Mouse (Mus musculus): ENCODE measurements around the gene Tmem116. TPM values are rescaled to one million over a fixed set of nuclear protein-coding genes. Genes with fewer than 3 reads are reported as not detected.

Tmem116 gene
- total RNA-seq, 2 experiments from 2014 or later: 7.0 to 8.3 TPM

DNA sequence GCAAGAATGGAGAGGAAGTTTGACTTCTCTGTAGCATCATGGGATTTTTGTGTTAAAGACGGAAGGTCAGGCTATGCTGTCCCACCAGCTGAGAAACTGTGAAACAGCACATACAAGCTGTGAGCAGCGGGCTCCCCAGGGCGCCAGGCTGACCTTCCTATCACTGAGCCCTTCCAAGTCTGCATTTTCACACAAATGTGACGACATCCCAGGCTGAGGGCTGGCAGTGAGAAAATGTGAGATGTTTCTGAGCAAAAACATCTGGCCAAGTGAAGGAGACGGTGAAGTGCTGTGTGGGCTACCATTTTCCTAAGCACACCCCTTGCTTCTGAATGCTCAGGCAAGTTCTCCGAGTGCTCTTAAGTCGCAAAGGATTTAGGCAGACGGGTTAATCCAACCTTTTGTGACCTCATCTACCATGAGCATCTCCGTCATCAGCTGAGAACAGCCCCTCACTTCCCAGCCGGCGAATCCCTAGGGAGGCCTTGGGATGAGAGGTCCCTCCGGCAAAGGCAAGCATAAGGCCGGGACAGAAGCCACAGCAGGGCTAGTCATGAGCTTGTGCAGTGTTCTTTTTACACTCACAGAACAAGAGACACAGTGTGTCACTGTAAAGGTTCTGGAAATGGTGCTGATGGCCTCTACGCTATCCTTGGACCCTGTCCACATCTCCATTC, 74.2 kb downstream of the Tmem116 start:
- DNase-seq: no peak
- Histone ChIP-seq H3K4me3 (no peak overlapping the region), H3K27ac (peak overlapping the region; percentile 48; the same call in 1 of the 2 replicates)
- intact Hi-C loops (cut with DNase I): no loop called here
- no peak for TF ChIP-seq CTCF (IDR thresholded peaks at IDR 0.05)

DNA sequence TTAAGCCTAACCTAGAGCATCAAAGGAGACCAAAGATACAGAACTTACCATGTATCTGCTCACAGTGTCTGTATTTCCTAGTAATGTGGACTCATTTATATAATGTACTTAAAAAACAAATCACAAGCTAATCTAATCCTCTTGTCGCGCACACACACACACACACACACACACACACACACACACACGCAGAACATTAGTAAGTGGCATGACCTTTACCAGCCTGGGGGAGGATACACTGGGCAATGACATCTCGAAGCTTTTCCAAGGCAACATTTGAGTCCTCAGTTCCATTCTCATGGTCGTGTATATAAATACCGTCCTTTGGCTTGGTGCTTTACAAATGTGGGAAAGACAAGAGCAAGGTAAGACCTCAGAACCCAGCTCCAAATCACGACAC, 74.8 kb downstream of the Tmem116 start:
- Histone ChIP-seq H3K27ac (peak overlapping the region; percentile 79), H3K4me3 (no peak overlapping the region)
- TF ChIP-seq CTCF (IDR thresholded peaks at IDR 0.05): no peak
- no peak for DNase-seq
- intact Hi-C loops (cut with DNase I): no loop called here

DNA sequence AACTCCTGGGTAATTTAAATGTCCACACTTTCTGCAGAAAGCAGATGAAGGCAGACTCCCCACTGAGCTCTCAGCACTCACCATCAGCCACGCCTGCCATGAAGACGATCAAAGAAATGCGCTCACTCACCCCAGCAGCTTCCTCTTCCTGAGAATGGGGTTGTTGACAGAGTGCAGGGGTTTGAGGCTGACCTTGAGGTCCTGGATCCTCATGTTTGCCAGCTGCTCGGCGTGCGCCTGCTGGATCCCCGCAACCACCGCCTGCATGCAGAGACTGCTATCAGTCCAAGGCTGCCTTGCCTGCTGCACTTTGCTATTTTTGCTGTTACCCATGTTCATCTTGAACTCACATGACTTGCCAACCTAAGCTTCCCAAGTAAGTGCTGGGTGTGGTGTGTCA, 75.3 kb downstream of the Tmem116 start:
- H3K4me3 ChIP-seq: peak overlapping the region; percentile 4; the same call in 1 of the 2 replicates
- peak; percentile 43 for DNase-seq
- no peak for TF ChIP-seq CTCF (IDR thresholded peaks at IDR 0.05)
- intact Hi-C loops (cut with DNase I): no loop called here
- H3K27ac ChIP-seq: peak overlapping the region; percentile 79

DNA sequence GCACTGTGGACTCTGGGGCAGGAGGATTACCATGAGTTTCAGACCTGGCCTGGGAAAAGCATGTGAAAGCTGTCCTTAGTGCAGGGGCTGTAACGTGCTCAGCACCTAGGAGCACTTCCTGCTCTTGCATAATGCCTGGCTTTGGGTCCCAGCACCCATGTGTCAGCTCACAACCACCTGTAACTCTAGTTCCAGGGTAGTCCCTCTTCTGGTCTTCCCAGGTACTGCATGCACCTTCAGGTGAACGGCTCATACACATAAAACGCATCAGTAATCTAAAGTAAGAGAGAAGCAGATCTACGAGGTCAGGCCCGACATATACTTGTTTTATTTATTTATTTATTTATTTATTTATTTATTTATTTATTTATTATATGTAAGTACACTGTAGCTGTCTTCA, 82.8 kb downstream of the Tmem116 start:
- no peak overlapping the region for H3K27ac ChIP-seq
- no peak for DNase-seq
- peak; percentile 39; the same call in 1 of the 2 replicates for TF ChIP-seq CTCF (IDR thresholded peaks at IDR 0.05)
- H3K4me3 ChIP-seq: no peak overlapping the region
- intact Hi-C loops (cut with DNase I): no loop called here

DNA sequence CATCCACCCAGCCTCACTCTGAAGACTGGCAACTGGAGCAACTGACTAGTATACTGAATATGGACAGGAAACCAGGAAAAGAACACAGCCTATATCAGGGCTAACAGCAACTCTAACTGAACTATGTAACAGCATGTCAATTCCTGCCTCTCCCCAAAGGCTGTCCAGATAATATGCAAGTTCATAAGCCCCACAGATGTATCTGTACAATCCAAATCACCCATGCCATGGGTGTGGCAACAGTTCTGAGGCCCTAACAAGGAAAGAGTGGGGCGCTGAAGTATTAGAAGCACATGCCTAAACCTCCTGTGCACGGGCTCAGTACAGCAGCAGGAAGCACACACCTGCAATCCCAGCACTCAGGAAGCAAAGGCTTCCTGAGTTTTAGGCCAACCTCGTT, 83.4 kb downstream of the Tmem116 start:
- H3K4me3 ChIP-seq: no peak overlapping the region
- no peak for DNase-seq
- intact Hi-C loops (cut with DNase I): no loop called here
- no peak for TF ChIP-seq CTCF (IDR thresholded peaks at IDR 0.05)
- no peak overlapping the region for H3K27ac ChIP-seq

DNA sequence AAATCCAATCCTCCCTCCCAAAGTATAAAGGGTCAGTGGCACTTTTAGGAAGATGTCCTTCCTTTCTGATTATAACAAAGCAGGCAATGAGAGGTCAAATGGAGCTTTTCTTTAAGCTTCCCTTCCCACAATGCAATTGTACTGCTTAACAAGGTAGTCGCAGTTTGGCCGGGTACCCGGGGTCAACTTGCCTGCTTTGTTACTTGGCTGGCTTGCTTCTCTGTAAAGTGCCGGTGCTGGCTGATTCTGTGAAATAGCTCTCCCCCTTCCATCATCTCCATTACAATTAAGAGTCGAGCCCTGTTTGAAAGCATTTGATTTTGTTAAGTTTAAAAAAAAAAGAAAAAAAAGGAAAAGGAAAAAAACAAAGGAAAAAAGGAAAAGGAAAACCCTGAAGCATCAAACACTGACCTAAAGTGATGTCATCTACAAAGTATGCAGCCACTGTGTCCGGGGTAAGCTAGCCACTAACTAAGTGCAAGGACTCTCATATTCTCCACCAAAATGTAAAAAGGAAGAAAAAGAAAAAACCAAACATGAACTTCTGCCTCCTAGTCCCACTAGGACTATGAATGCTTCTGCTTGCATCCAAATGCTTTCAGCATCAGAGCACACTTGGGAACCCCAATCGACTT, 85.3 kb downstream of the Tmem116 start:
- H3K4me3 ChIP-seq: no peak overlapping the region
- no peak for TF ChIP-seq CTCF (IDR thresholded peaks at IDR 0.05)
- intact Hi-C loops (cut with DNase I): no loop called here
- DNase-seq: no peak
- H3K27ac ChIP-seq: no peak overlapping the region

DNA sequence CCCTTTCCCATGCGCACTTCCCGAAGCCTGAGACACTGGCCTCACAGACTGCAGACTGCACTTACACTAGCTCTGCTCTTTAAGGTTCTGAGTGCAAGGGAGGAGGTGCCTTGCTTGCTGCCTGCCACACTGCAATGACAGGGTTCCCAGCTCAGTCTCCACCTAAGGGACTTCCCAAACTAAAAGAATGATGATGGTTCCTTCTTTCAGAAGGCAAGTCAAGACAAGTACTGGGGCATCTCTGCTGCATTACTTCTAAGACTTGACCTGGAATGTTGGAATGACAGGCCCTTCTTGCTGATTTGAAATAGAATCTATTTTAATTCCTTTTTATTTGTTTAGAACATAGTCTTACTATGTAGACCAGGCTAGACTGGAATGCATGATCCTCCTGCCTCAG, 85.9 kb downstream of the Tmem116 start:
- Histone ChIP-seq H3K4me3 (no peak overlapping the region), H3K27ac (no peak overlapping the region)
- intact Hi-C loops (cut with DNase I): no loop called here
- no peak for TF ChIP-seq CTCF (IDR thresholded peaks at IDR 0.05)
- no peak for DNase-seq

DNA sequence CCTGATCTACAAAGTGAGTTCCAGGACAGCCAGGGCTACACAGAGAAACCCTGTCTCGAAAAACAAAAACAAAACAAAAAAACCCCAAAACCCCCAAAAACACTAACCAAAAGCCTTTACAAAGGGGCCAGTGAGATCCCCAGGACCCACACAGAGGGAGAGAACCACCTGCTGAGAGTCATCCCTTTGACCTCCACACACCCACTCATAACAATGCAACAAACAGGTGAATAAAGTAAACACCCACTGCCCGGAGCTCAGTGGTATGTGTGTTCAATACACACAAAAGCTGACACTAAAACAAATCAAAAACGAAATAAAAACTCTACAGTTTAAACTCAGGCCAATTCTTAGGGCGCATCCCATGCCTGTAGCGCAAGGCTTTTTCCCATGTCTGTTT, 88.4 kb downstream of the Tmem116 start:
- intact Hi-C loops (cut with DNase I): no loop called here
- no peak for DNase-seq
- Histone ChIP-seq H3K27ac (no peak overlapping the region), H3K4me3 (no peak overlapping the region)
- TF ChIP-seq CTCF (IDR thresholded peaks at IDR 0.05): no peak

DNA sequence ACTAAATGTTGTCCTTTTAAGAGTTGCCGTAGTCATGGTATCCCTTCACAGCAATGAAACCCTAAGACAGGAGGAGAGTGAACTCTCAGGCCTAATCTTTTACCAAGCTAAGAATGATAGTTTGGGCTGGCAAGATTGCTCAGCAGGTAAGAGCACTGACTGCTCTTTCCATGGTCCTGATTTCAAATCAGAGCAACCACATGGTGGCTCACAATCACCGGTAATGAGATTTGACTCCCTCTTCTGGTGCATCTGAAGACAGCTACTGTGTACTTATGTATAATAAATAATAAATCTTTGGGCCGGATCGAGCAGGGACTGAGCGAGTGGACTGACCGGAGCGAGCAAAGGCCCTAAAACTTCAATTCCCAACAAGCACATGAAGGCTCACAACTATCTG, 89.5 kb downstream of the Tmem116 start:
- 0 out of 2 replicates have a peak, but pooled peaks have one; percentile 1 for TF ChIP-seq CTCF (IDR thresholded peaks at IDR 0.05)
- intact Hi-C loops (cut with DNase I): no loop called here
- H3K27ac ChIP-seq: no peak overlapping the region
- no peak for DNase-seq
- no peak overlapping the region for H3K4me3 ChIP-seq

DNA sequence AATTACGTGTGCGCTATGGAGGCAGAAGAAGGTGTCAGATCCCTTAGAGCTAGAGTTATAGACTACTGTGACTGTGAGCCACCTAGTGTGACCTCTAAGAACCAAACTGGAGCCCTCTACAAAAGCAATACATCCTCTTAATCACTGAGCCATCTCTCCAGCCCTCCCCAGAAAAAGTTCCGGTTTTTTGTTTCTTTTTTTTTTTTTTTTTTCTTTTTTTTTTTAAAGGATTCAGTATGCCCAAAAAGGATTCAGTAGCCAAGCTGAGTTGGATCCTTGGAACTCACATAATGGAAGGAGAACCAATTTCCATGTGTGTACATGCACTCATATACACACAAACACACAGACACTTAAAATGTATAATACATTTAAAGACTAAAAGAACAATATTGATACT, 91.7 kb downstream of the Tmem116 start:
- Histone ChIP-seq H3K27ac (no peak overlapping the region), H3K4me3 (no peak overlapping the region)
- TF ChIP-seq CTCF (IDR thresholded peaks at IDR 0.05): no peak
- intact Hi-C loops (cut with DNase I): no loop called here
- no peak for DNase-seq

DNA sequence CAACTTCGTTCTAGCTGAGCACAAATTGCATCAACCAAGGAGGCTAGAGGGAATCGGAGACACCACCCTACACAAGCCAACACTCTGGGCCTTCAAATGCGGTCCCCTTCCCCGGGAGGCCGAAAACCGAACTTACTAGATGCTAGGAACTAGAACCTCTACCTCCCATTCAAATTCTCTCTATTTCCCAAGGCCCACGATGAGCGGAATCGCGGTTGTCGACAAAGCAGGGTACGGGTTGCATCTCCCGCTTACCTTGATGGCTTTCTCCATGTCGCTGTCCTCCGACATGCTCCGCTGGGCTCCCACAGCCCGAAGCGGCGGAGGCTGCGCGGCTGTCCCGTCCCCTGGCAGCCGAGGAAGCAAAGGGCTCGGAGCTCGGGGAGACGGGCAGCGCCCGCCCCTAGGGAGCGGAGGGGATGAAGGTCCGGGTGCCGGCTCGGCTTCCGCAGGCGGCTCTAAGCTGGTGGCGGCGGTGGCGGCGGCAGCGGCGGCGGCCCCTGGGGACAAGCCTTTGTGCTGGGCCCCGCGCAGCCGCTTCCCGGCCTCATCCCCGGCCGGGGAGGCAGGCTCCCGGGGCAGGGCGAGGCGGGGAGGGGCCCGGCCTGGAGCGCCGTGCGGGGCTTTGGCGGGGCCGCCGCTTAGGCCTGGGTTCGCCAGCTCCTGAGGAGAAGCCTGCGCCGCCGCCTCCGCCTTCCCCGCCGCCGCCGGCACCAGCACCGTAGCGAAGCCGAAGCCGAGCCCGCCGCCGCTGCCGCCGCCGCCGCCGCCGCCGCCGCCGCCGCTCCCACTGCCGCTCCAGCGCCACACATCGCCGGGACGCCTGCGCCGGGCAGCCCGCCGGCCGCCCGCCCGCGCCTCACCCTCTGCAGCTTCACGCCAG, 93.5 kb downstream of the Tmem116 start, which contains the start of the genes Adam1a and Gm42878:
Gene Adam1a (minus strand): TSS at position 573 of the 883 bp plus-strand sequence.
Gene Gm42878 (minus strand): TSS at position 573 of the 883 bp plus-strand sequence.
- Histone ChIP-seq H3K4me3 (peak within 1 kb of the TSS; percentile 99), H3K27ac (peak within 1 kb of the TSS; percentile 99)
- TF ChIP-seq CTCF (IDR thresholded peaks at IDR 0.05): no peak
- intact Hi-C loops (cut with DNase I): loop anchor here (5.0 kb wide), 1 partner anchor 57 kb away; no protein-coding TSS in a partner anchor
- peak; percentile 67 for DNase-seq

DNA sequence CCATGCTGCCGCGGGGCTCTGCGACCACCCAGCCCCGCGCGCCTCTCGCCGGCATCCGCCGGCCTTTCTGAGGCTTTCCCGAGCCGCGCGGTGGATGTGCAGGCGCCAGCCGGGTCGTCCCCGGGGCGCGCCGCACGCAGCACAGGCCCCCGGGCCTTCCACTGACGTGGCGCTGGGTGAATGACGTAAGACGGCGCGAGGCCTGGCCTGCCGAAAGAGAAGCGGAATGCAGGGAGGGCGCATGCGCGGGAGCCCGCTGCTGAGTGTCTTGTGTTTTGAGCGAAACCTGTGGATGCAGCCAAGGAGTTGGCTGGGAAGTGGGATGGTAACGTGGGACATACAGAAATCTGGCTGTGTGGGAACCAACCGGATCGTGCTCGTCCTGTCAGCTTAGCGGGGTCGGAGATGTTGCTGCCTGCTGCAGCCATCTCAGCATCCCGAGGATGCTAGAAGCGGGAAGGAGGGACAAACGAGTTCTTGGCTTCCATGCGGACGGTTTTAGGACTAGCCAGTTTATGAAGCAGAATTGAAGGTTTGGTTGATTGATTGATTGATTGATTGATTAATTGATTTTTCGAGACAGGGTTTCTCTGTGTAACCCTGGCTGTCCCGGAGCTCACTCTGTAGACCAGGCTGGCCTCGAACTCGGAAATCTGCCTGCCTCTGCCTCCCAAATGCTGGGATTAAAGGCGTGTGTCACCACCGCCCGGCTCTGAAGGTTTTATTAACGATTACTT, 94.3 kb downstream of the Tmem116 start, which contains the start of gene Mapkapk5:
Gene Mapkapk5 (minus strand): TSS at position 113 of the 737 bp plus-strand sequence.
- no peak for TF ChIP-seq CTCF (IDR thresholded peaks at IDR 0.05)
- DNase-seq: peak; percentile 98
- intact Hi-C loops (cut with DNase I): loop anchor here (5.0 kb wide), 1 partner anchor 56 kb away; no protein-coding TSS in a partner anchor

More for the DNA sequence above, 94.3 kb downstream of the Tmem116 start, which contains the start of gene Mapkapk5:
- peak within 1 kb of the TSS; percentile 99 for H3K4me3 ChIP-seq
- peak within 1 kb of the TSS; percentile 99 for H3K27ac ChIP-seq
